Mouse (Mus musculus) heart, adult 2 months (tissue): ENCODE measurements around the gene Tmem81. TPM values are rescaled to one million over a fixed set of nuclear protein-coding genes. Genes with fewer than 3 reads are reported as not detected.

ENCODE experiments used
- DNase-seq, 2 experiments: peaks; one replicate each; pipeline ENCODE4 v3.0.0; 2021
- H3K27ac ChIP-seq: fragments of 200-600 bp; 2 replicates; pipeline ENCODE4 v1.8.1; 2022
- H3K27me3 ChIP-seq: fragments of 200-500 bp; 2 replicates; pipeline ENCODE4 v1.6.1; 2012; ENCODE audit warnings: mild to moderate bottlenecking, low read length, inconsistent platforms, mixed read lengths; ENCODE audit not compliant: control insufficient read depth, insufficient read depth
- H3K36me3 ChIP-seq: fragments of 200-500 bp; 2 replicates; pipeline ENCODE4 v1.6.1; 2012; ENCODE audit warnings: low read length, inconsistent platforms; ENCODE audit not compliant: control insufficient read depth, insufficient read depth
- H3K4me1 ChIP-seq: fragments of 200-500 bp; 2 replicates; pipeline ENCODE4 v1.6.1; 2011; ENCODE audit warnings: low read length; ENCODE audit not compliant: control insufficient read depth, insufficient read depth
- H3K4me3 ChIP-seq: fragments of 200-600 bp; 2 replicates; pipeline ENCODE4 v1.8.1; 2022
- H3K79me2 ChIP-seq: fragments of 200-500 bp; replicated peaks from 2 replicates; pipeline ENCODE4 v1.6.1; 2012; ENCODE audit warnings: mild to moderate bottlenecking, inconsistent platforms, low read length, moderate library complexity, mixed read lengths; ENCODE audit not compliant: control insufficient read depth, insufficient read depth
- H3K9ac ChIP-seq: fragments of 200-500 bp; 2 replicates; pipeline ENCODE4 v1.6.1; 2012; ENCODE audit warnings: low read depth, mild to moderate bottlenecking, control low read depth, inconsistent platforms, low read length, mixed read lengths
- CTCF ChIP-seq: fragments of 200-600 bp; IDR thresholded peaks from 2 replicates; pipeline ENCODE4 v1.8.1; 2022; ENCODE audit warnings: antibody characterized with exemption, mild to moderate bottlenecking, moderate library complexity
- EP300 ChIP-seq: fragments of 200-500 bp; IDR thresholded peaks from 2 replicates; pipeline ENCODE4 v1.6.1; 2011; ENCODE audit warnings: low read depth, low read length, control low read depth; ENCODE audit not compliant: insufficient read depth
- POLR2A ChIP-seq: fragments of 200-500 bp; IDR thresholded peaks from 2 replicates; pipeline ENCODE4 v1.6.1; 2011; ENCODE audit warnings: mild to moderate bottlenecking, low read depth, low read length, control low read depth; ENCODE audit not compliant: insufficient read depth
- WGBS: fragments of 180-500 bp; shearing (Covaris S2); methylation state at CpG from one replicate; pipeline ENCODE4 v1.1.7; 2018; 5-methylcytosine and 5-hydroxymethylcytosine counted together
- intact Hi-C: fragments of 180-260 bp; cut with DNase I; formaldehyde crosslinking; loops from one replicate; pipeline ENCODE4 v1.15.1; 2025
- polyA plus RNA-seq: library from polyadenylated mRNA; depleted of rRNA; stranded (reverse); fragments of >200 nt; gene quantifications from 2 replicates; pipeline ENCODE4 v1.2.3, GENCODE M21; 2012
- total RNA-seq, 2 experiments: library from RNA; stranded (reverse); gene quantifications; 2 replicates each; pipeline ENCODE4 v1.2.3; 2021

Tmem81 gene
- total and polyA plus RNA-seq, 3 experiments = 1.1 to 1.7 (median 1.2) TPM

GRCm38 (mm10) chr1:132537736-132538135, 31.7 kb downstream of the Tmem81 start:
- Histone ChIP-seq H3K4me3 (no peak overlapping the region), H3K4me1 (no peaks in the 10 kb centered on the region), H3K27me3 (peaks cover 9% of the 10 kb centered on the region; the same call in 1 of the 2 replicates), H3K27ac (no peak overlapping the region), H3K36me3 (no peaks in the 10 kb centered on the region), H3K9ac (no peak overlapping the region), H3K79me2 (no peaks in the 10 kb centered on the region)
- TF ChIP-seq POLR2A (no peak), EP300 (no peak), CTCF (no peak)
- no peak for DNase-seq
- intact Hi-C loops = no loop called here
- WGBS = 70% methylated on average over 5 of the region's 5 CpGs

- WGBS = 37% methylated on average over 7 of the region's 7 CpGs
- peaks cover 11% of the 10 kb centered on the region; the same call in 1 of the 2 replicates for H3K27me3 ChIP-seq
- no peaks in the 10 kb centered on the region for H3K36me3 ChIP-seq
- no peak overlapping the region for H3K9ac ChIP-seq
- no peaks in the 10 kb centered on the region for H3K4me1 ChIP-seq
- no peak overlapping the region for H3K27ac ChIP-seq
- intact Hi-C loops = no loop called here
- H3K4me3 ChIP-seq = no peak overlapping the region
- no peaks in the 10 kb centered on the region for H3K79me2 ChIP-seq
- TF ChIP-seq CTCF (no peak), EP300 (no peak), POLR2A (no peak)
- DNase-seq = no peak
Observed at GRCm38 (mm10) chr1:132540701-132541100, 34.7 kb downstream of the Tmem81 start.

- WGBS = 3% methylated on average over 14 of the region's 14 CpGs
Observed at GRCm38 (mm10) chr1:132541171-132541823, 35.3 kb downstream of the Tmem81 start.

GRCm38 (mm10) chr1:132541824-132542599, 36.0 kb downstream of the Tmem81 start:
- intact Hi-C loops = no loop called here
- H3K4me3 ChIP-seq = no peak overlapping the region
- DNase-seq = no peak
- no peaks in the 10 kb centered on the region for H3K79me2 ChIP-seq
- H3K27me3 ChIP-seq = peaks cover 11% of the 10 kb centered on the region; the same call in 1 of the 2 replicates
- no peaks in the 10 kb centered on the region for H3K4me1 ChIP-seq
- 12% methylated on average over 5 of the region's 5 CpGs for WGBS
- no peak overlapping the region for H3K9ac ChIP-seq
- TF ChIP-seq EP300 = no peak
- no peak for TF ChIP-seq CTCF
- TF ChIP-seq POLR2A = no peak
- no peak overlapping the region for H3K27ac ChIP-seq
- H3K36me3 ChIP-seq = no peaks in the 10 kb centered on the region

More at GRCm38 (mm10) chr1:132541171-132541823, 35.3 kb downstream of the Tmem81 start:
- Histone ChIP-seq H3K36me3 (no peaks in the 10 kb centered on the region), H3K4me3 (no peak overlapping the region), H3K4me1 (no peaks in the 10 kb centered on the region), H3K9ac (no peak overlapping the region), H3K27me3 (peaks cover 11% of the 10 kb centered on the region; the same call in 1 of the 2 replicates), H3K79me2 (no peaks in the 10 kb centered on the region), H3K27ac (no peak overlapping the region)
- intact Hi-C loops = no loop called here
- TF ChIP-seq CTCF (no peak), POLR2A (no peak), EP300 (no peak)
- DNase-seq = peak in 1 of 2 experiments; percentile 15

- Histone ChIP-seq H3K27me3 (peaks cover 11% of the 10 kb centered on the region; the same call in 1 of the 2 replicates), H3K4me3 (no peak within 1 kb of the TSS), H3K4me1 (no peaks in the 10 kb centered on the region), H3K36me3 (no peaks in the 10 kb centered on the region), H3K9ac (no peak within 1 kb of the TSS), H3K79me2 (no peaks in the 10 kb centered on the region), H3K27ac (no peak within 1 kb of the TSS)
- TF ChIP-seq CTCF = no peak
- no peak for TF ChIP-seq POLR2A
- TF ChIP-seq EP300 = no peak
- 2% methylated on average over 30 of the region's 30 CpGs for WGBS
- intact Hi-C loops = no loop called here
- no peak for DNase-seq
Observed at GRCm38 (mm10) chr1:132542762-132543306, 36.8 kb downstream of the Tmem81 start, which contains the start of gene Cntn2. Gene Cntn2 (minus strand): TSS chr1:132543256.
